Mouse (Mus musculus) erythroblast, embryonic 14.5 days (primary cell): ENCODE results near the gene Pou2f2. TPM values are rescaled to one million over a fixed set of nuclear protein-coding genes. Genes with fewer than 3 reads are reported as not detected.

ENCODE experiments used
- H3K27me3 ChIP-seq: 2 replicates; pipeline ENCODE4 v1.6.1; 2012; ENCODE audit warnings: inconsistent platforms; ENCODE audit not compliant: control insufficient read depth
- H3K36me3 ChIP-seq: 2 replicates; pipeline ENCODE4 v1.6.1; 2012; ENCODE audit warnings: mild to moderate bottlenecking, inconsistent platforms; ENCODE audit not compliant: control insufficient read depth
- H3K4me1 ChIP-seq: 2 replicates; pipeline ENCODE4 v1.6.1; 2012; ENCODE audit warnings: inconsistent platforms; ENCODE audit not compliant: control insufficient read depth
- H3K4me3 ChIP-seq: replicated peaks from 2 replicates; pipeline ENCODE3; 2012; ENCODE audit warnings: moderate library complexity, mild to moderate bottlenecking, inconsistent platforms
- H3K9me3 ChIP-seq: 2 replicates; pipeline ENCODE4 v1.6.1; 2012; ENCODE audit warnings: low read length, inconsistent platforms, mixed read lengths; ENCODE audit not compliant: control insufficient read depth
- GATA1 ChIP-seq: IDR thresholded peaks from 2 replicates; pipeline ENCODE4 v1.6.1; 2012; ENCODE audit warnings: low read length, inconsistent platforms, mixed read lengths
- TAL1 ChIP-seq: IDR thresholded peaks from 3 replicates; pipeline ENCODE4 v1.6.1; 2012; ENCODE audit warnings: low read length, inconsistent platforms, mixed read lengths
- polyA plus RNA-seq: library from polyadenylated mRNA; stranded (reverse); fragments of >175 nt; gene quantifications from 2 replicates; pipeline ENCODE4 v1.2.3, GENCODE M21; 2012

Pou2f2 gene
- polyA plus RNA-seq, 1 experiment = 0.29 TPM

- Histone ChIP-seq H3K36me3 (no peaks in the 10 kb centered on the region), H3K4me3 (no peak overlapping the region), H3K27me3 (peaks cover 89% of the 10 kb centered on the region), H3K9me3 (peaks cover 9% of the 10 kb centered on the region; the same call in 1 of the 2 replicates), H3K4me1 (peaks cover 22% of the 10 kb centered on the region)
- no peak for TF ChIP-seq TAL1
- TF ChIP-seq GATA1 = no peak
These were observed 1.8 kb upstream of the Pou2f2 start for GRCm38 (mm10) chr7:25181331-25181790.

GRCm38 (mm10) chr7:25180512-25180911 lies 986 bp upstream of the Pou2f2 start:
- Histone ChIP-seq H3K36me3 (no peaks in the 10 kb centered on the region), H3K4me1 (peaks cover 22% of the 10 kb centered on the region), H3K27me3 (peaks cover 97% of the 10 kb centered on the region), H3K9me3 (peaks cover 9% of the 10 kb centered on the region; the same call in 1 of the 2 replicates), H3K4me3 (no peak overlapping the region)
- TF ChIP-seq GATA1 (no peak), TAL1 (no peak)

- H3K4me3 ChIP-seq = no peak overlapping the region
- TF ChIP-seq TAL1 = no peak
- TF ChIP-seq GATA1 = no peak
- peaks cover 17% of the 10 kb centered on the region for H3K4me1 ChIP-seq
- peaks cover 9% of the 10 kb centered on the region; the same call in 1 of the 2 replicates for H3K9me3 ChIP-seq
- no peaks in the 10 kb centered on the region for H3K36me3 ChIP-seq
- H3K27me3 ChIP-seq = peaks cover 99% of the 10 kb centered on the region
These were observed 530 bp downstream of the Pou2f2 start for GRCm38 (mm10) chr7:25178787-25179605.

GRCm38 (mm10) chr7:25178317-25178716 lies 1.2 kb downstream of the Pou2f2 start:
- Histone ChIP-seq H3K27me3 (peaks cover 97% of the 10 kb centered on the region), H3K4me3 (no peak overlapping the region), H3K9me3 (peaks cover 9% of the 10 kb centered on the region; the same call in 1 of the 2 replicates), H3K4me1 (peaks cover 15% of the 10 kb centered on the region), H3K36me3 (no peaks in the 10 kb centered on the region)
- TF ChIP-seq GATA1 = no peak

DNA sequence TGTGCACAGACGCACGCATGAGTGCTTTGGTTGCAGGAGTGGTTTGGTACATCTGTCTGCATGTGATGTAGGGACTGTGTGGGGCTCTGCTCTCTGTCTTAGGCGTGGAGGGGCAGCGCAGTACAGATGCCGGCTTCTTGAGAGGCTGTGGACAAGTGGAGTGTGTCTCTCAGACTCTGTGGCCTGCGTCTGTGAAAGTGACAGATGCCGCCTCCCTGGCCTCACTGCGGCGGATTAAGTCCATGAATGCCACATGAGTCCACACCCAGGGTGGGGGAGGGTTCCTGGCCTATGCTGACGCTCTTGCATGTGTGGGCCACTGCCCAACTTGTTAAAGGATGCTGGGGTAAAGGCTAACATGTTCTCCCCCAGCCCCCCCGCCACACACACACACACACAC lies 5.2 kb downstream of the Pou2f2 start:
- Histone ChIP-seq H3K27me3 (peaks cover 65% of the 10 kb centered on the region), H3K4me1 (no peaks in the 10 kb centered on the region; the same call in 1 of the 2 replicates), H3K36me3 (no peaks in the 10 kb centered on the region)

GRCm38 (mm10) chr7:25172669-25173068 lies 6.9 kb downstream of the Pou2f2 start:
- no peaks in the 10 kb centered on the region for H3K9me3 ChIP-seq
- no peaks in the 10 kb centered on the region for H3K36me3 ChIP-seq
- TF ChIP-seq GATA1 (no peak), TAL1 (no peak)
- H3K4me1 ChIP-seq = no peaks in the 10 kb centered on the region
- H3K4me3 ChIP-seq = no peak overlapping the region
- H3K27me3 ChIP-seq = peaks cover 53% of the 10 kb centered on the region

More for the DNA sequence above, 5.2 kb downstream of the Pou2f2 start:
- Histone ChIP-seq H3K4me3 (no peak overlapping the region), H3K9me3 (peaks cover 2% of the 10 kb centered on the region; the same call in 1 of the 2 replicates)
- TF ChIP-seq TAL1 (no peak), GATA1 (no peak)

- Histone ChIP-seq H3K4me3 (no peak overlapping the region), H3K36me3 (no peaks in the 10 kb centered on the region), H3K9me3 (no peaks in the 10 kb centered on the region)
These were observed 8.9 kb downstream of the Pou2f2 start for GRCm38 (mm10) chr7:25170583-25170982.

DNA sequence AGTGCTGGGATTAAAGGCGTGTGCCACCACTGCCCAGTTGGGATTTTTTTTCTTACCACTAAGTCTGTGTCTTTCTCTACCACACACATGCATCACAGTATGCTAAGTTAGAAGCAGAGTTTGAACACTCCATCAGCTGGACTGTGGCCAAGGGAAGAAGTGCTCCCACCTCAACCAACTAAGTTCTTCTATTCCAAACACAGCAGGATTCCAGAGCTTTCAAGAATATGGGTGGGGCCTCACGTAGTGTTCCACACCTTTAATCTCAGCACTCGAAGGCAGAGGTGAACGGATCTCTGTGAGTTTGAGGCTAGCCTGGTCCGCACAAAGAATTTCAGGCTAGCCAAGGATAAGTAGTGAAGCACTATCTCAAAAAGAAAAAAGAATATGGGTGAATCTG lies 13.4 kb downstream of the Pou2f2 start:
- no peaks in the 10 kb centered on the region for H3K36me3 ChIP-seq
- no peaks in the 10 kb centered on the region for H3K4me1 ChIP-seq
- TF ChIP-seq GATA1 (no peak), TAL1 (no peak)
- H3K9me3 ChIP-seq = no peaks in the 10 kb centered on the region; the same call in 1 of the 2 replicates
- H3K27me3 ChIP-seq = peaks cover 56% of the 10 kb centered on the region
- H3K4me3 ChIP-seq = no peak overlapping the region

More at GRCm38 (mm10) chr7:25170583-25170982, 8.9 kb downstream of the Pou2f2 start:
- no peaks in the 10 kb centered on the region for H3K4me1 ChIP-seq
- peaks cover 43% of the 10 kb centered on the region for H3K27me3 ChIP-seq
- TF ChIP-seq TAL1 = no peak
- TF ChIP-seq GATA1 = no peak

GRCm38 (mm10) chr7:25156158-25156648 lies 23.3 kb downstream of the Pou2f2 start:
- no peaks in the 10 kb centered on the region for H3K9me3 ChIP-seq
- peak overlapping the region; percentile 68 for H3K4me3 ChIP-seq
- H3K27me3 ChIP-seq = peaks cover 28% of the 10 kb centered on the region
- no peaks in the 10 kb centered on the region; the same call in 1 of the 2 replicates for H3K36me3 ChIP-seq
- H3K4me1 ChIP-seq = peaks cover 53% of the 10 kb centered on the region
- no peak for TF ChIP-seq TAL1
- TF ChIP-seq GATA1 = 0 out of 2 replicates have a peak, but pooled peaks have one; percentile 11
